Mouse (Mus musculus) midbrain, embryonic 15.5 days (tissue): ENCODE data around the gene Mgst2. TPM values are rescaled to one million over a fixed set of nuclear protein-coding genes. Genes with fewer than 3 reads are reported as not detected.

ENCODE experiments used
- ATAC-seq: fragments of 200-750 bp; cut with Nextera tagmentation; replicated peaks from 2 replicates; pipeline ENCODE4 v1.8.0; 2017; ENCODE audit warnings: moderate TSS enrichment
- H3K27ac ChIP-seq: fragments of 300-500 bp; sonication (generic); 2 replicates; pipeline ENCODE4 v1.5.1; 2015; ENCODE audit warnings: mild to moderate bottlenecking, inconsistent platforms
- H3K27me3 ChIP-seq: fragments of 300-500 bp; sonication (generic); replicated peaks from 2 replicates; pipeline ENCODE4 v1.6.1; 2015; ENCODE audit warnings: inconsistent platforms
- H3K36me3 ChIP-seq: fragments of 300-500 bp; sonication (generic); replicated peaks from 2 replicates; pipeline ENCODE4 v1.6.1; 2015; ENCODE audit warnings: inconsistent platforms
- H3K4me1 ChIP-seq: fragments of 300-500 bp; sonication (generic); 2 replicates; pipeline ENCODE4 v1.6.1; 2015; ENCODE audit warnings: inconsistent platforms
- H3K4me2 ChIP-seq: fragments of 300-500 bp; sonication (generic); 2 replicates; pipeline ENCODE4 v1.6.1; 2015; ENCODE audit warnings: inconsistent platforms, mild to moderate bottlenecking, moderate library complexity
- H3K4me3 ChIP-seq: fragments of 300-500 bp; sonication (generic); 2 replicates; pipeline ENCODE4 v1.5.1; 2015; ENCODE audit warnings: mild to moderate bottlenecking, inconsistent platforms
- H3K9ac ChIP-seq: fragments of 300-500 bp; sonication (generic); 2 replicates; pipeline ENCODE4 v1.6.1; 2015; ENCODE audit warnings: mild to moderate bottlenecking, inconsistent platforms
- H3K9me3 ChIP-seq: fragments of 300-500 bp; sonication (generic); 2 replicates; pipeline ENCODE4 v1.6.1; 2016; ENCODE audit warnings: inconsistent platforms
- WGBS: fragments of 180-500 bp; shearing (Covaris S2); methylation state at CpG from one replicate; pipeline ENCODE4 v1.1.7; 2015; ENCODE audit warnings: mixed read lengths; 5-methylcytosine and 5-hydroxymethylcytosine counted together
- polyA plus RNA-seq: library from polyadenylated mRNA; unstranded; fragments of >200 nt; fragmentation: Nextera tagmentation; extraction: Ambion mirVana; gene quantifications from 2 replicates; pipeline ENCODE4 v1.2.1, GENCODE M21; 2015

Gene Mgst2
- polyA plus RNA-seq, 1 experiment from 2014 or later: 0.48 TPM

- H3K36me3 ChIP-seq: no peaks in the 10 kb centered on the region
- no peaks in the 10 kb centered on the region for H3K9me3 ChIP-seq
- no peaks in the 10 kb centered on the region for H3K27me3 ChIP-seq
- no peak overlapping the region for H3K4me2 ChIP-seq
- peaks cover 40% of the 10 kb centered on the region for H3K4me1 ChIP-seq
- no peak for ATAC-seq
- no peak overlapping the region for H3K27ac ChIP-seq
- no peak overlapping the region for H3K9ac ChIP-seq
- 88% methylated on average over 7 of the region's 7 CpGs for WGBS
- H3K4me3 ChIP-seq: no peak overlapping the region
Measured at GRCm38 (mm10) chr3:51730662-51731061, 70.5 kb downstream of the Mgst2 start.

- peaks cover 40% of the 10 kb centered on the region for H3K4me1 ChIP-seq
- H3K36me3 ChIP-seq: no peaks in the 10 kb centered on the region
- H3K9ac ChIP-seq: no peak overlapping the region
- H3K27me3 ChIP-seq: no peaks in the 10 kb centered on the region
- 61% methylated on average over 16 of the region's 16 CpGs for WGBS
- no peak overlapping the region for H3K4me2 ChIP-seq
- no peak overlapping the region for H3K4me3 ChIP-seq
- no peaks in the 10 kb centered on the region for H3K9me3 ChIP-seq
- H3K27ac ChIP-seq: peak overlapping the region; percentile 8
- ATAC-seq: peak; percentile 9; the same call in 1 of the 2 replicates
Measured at GRCm38 (mm10) chr3:51731949-51732636, 71.9 kb downstream of the Mgst2 start.

Other genes with a start within 250 kb of the Mgst2 start
- 48.7 and 51.1 TPM in 2 replicates for gene Naa15, start 245.2 kb upstream of the Mgst2 start, polyA plus RNA-seq
- 27.9 and 28.4 TPM in 2 replicates for gene Rab33b, start 176.4 kb upstream of the Mgst2 start, polyA plus RNA-seq
- 3.4 and 3.7 TPM in 2 replicates for gene Setd7, start 99.5 kb upstream of the Mgst2 start, polyA plus RNA-seq